ENCODE assay signal across 8 mouse cellular contexts in genomic region chr9:113742361-113742794, GRCm38 (mm10). TPM values are rescaled to one million over a fixed set of nuclear protein-coding genes. Genes with fewer than 3 reads are reported as not detected.
DNase-seq lines count a peak whose midpoint lies in the region; ATAC-seq lines count a peak whose summit lies in the region.

No protein-coding gene starts in this region.

- ATAC-seq in embryonic facial prominence, embryonic 15.5 days (ENCODE audit: insufficient number of reproducible peaks, low FRiP score, low TSS enrichment, low read depth): no peak
- no peak for ATAC-seq in hindbrain, embryonic 11.5 days (ENCODE audit: low FRiP score)

- peak overlapping the region; percentile 89; the same call in 1 of the 2 replicates for H3K27ac ChIP-seq in embryonic facial prominence, embryonic 15.5 days (replicated peaks)
- H3K27ac ChIP-seq in hindbrain, embryonic 11.5 days (ENCODE audit: low read depth, low read length): no peak overlapping the region

- peak overlapping the region; percentile 80 for H3K4me3 ChIP-seq in embryonic facial prominence, embryonic 15.5 days (replicated peaks)
- H3K4me3 ChIP-seq in hindbrain, embryonic 11.5 days (ENCODE audit: low read depth, low read length): peak overlapping the region; percentile 95
- H3K4me3 ChIP-seq in megakaryocyte, embryonic 14.5 days (replicated peaks): peak overlapping the region; percentile 97

- H3K4me2 ChIP-seq in embryonic facial prominence, embryonic 15.5 days (replicated peaks): peak overlapping the region; percentile 94
- peak overlapping the region; percentile 48 for H3K4me2 ChIP-seq in hindbrain, embryonic 11.5 days (replicated peaks; ENCODE audit: low read depth, low read length)

- H3K36me3 ChIP-seq in embryonic facial prominence, embryonic 15.5 days: no peaks in the 10 kb centered on the region
- H3K36me3 ChIP-seq in hindbrain, embryonic 11.5 days (ENCODE audit: control insufficient read depth, insufficient read depth, low read length): no peaks in the 10 kb centered on the region
- peaks cover 2% of the 10 kb centered on the region for H3K36me3 ChIP-seq in megakaryocyte, embryonic 14.5 days (replicated peaks; ENCODE audit: low read length)
- H3K36me3 ChIP-seq in splenic B cell, adult 2 months (ENCODE audit: control insufficient read depth, insufficient read depth, low read length, poor library complexity, severe bottlenecking): 0 out of 2 replicates have a peak, but pooled peaks cover 1% of the 10 kb centered on the region

- no peaks in the 10 kb centered on the region for H3K9me3 ChIP-seq in embryonic facial prominence, embryonic 15.5 days (replicated peaks)
- no peaks in the 10 kb centered on the region for H3K9me3 ChIP-seq in hindbrain, embryonic 11.5 days (ENCODE audit: control insufficient read depth, low read length)
- H3K9me3 ChIP-seq in megakaryocyte, embryonic 14.5 days: no peaks in the 10 kb centered on the region

- 1% methylated on average over 17 of the region's 17 CpGs for WGBS in embryonic facial prominence, embryonic 15.5 days
- WGBS in hindbrain, embryonic 11.5 days: 8% methylated on average over 17 of the region's 17 CpGs

- H3K9ac ChIP-seq in embryonic facial prominence, embryonic 15.5 days: peak overlapping the region; percentile 83
- H3K9ac ChIP-seq in hindbrain, embryonic 11.5 days (ENCODE audit: low read depth, low read length): peak overlapping the region; percentile 86; the same call in 1 of the 2 replicates

- peaks cover 15% of the 10 kb centered on the region for H3K4me1 ChIP-seq in embryonic facial prominence, embryonic 15.5 days
- no peaks in the 10 kb centered on the region for H3K4me1 ChIP-seq in hindbrain, embryonic 11.5 days (replicated peaks; ENCODE audit: control insufficient read depth, insufficient read depth, low read length)
- H3K4me1 ChIP-seq in megakaryocyte, embryonic 14.5 days: peaks cover 56% of the 10 kb centered on the region

- DNase-seq in adrenal gland, adult 2 months: peak; percentile 26
- DNase-seq in adrenal gland, adult 18-20 months (ENCODE audit: low spot score in 2 of 2): no peak
- DNase-seq in adrenal gland, postnatal 14 days: peak; percentile 48
- DNase-seq in hindbrain, embryonic 11.5 days (ENCODE audit: low spot score): peak; percentile 45
- DNase-seq in layer of hippocampus, postnatal 10 days (ENCODE audit: low spot score in 2 of 2): peak; percentile 14 to 35
- DNase-seq in splenic B cell, adult 2 months (ENCODE audit: low read depth, low spot score): peak; percentile 43

- no peaks in the 10 kb centered on the region for H3K27me3 ChIP-seq in embryonic facial prominence, embryonic 15.5 days
- H3K27me3 ChIP-seq in hindbrain, embryonic 11.5 days (ENCODE audit: control insufficient read depth, insufficient read depth, low read length): no peaks in the 10 kb centered on the region
- H3K27me3 ChIP-seq in megakaryocyte, embryonic 14.5 days (replicated peaks): no peaks in the 10 kb centered on the region
- no peaks in the 10 kb centered on the region for H3K27me3 ChIP-seq in splenic B cell, adult 2 months (ENCODE audit: control insufficient read depth, insufficient read depth, low read length, poor library complexity, severe bottlenecking)

RNA-seq across cellular contexts. Expression of gene Clasp2, which starts 1.1 kb away (rescaled TPM):
- 100 to 1,000 TPM; 110 to 159 TPM for total RNA-seq in adrenal gland, adult 2 months (2021)
- polyA plus RNA-seq in adrenal gland, adult 2 months (2012; rRNA removed): 14.3 and 16.0 TPM in 2 replicates
- 100 to 1,000 TPM; 147 to 243 TPM for total RNA-seq in adrenal gland, adult 18-20 months (2021)
- total RNA-seq in adrenal gland, postnatal 14 days (2021): 98.8 and 120 TPM in 2 replicates
- polyA plus RNA-seq in embryonic facial prominence, embryonic 15.5 days (2015; fragmentation: Nextera tagmentation; extraction: Ambion mirVana): 21.8 and 22.3 TPM in 2 replicates
- 53.0 and 57.9 TPM in 2 replicates for polyA plus RNA-seq in hindbrain, embryonic 11.5 days (2014; fragmentation: Nextera tagmentation; extraction: Ambion mirVana)
- 100 to 1,000 TPM; 290 to 301 TPM for total RNA-seq in layer of hippocampus, postnatal 10 days (2021)
- polyA plus RNA-seq in megakaryocyte, embryonic 14.5 days (2012; ENCODE audit: insufficient read depth, low replicate concordance): 1.4 TPM in 2 replicates

RNA-seq across cellular contexts. Expression of gene Pdcd6ip, which starts 34.3 kb away (rescaled TPM):
- 100 to 1,000 TPM; 159 to 172 TPM for total RNA-seq in adrenal gland, adult 2 months (2021)
- 336 and 349 TPM in 2 replicates for polyA plus RNA-seq in adrenal gland, adult 2 months (2012; rRNA removed)
- 100 to 1,000 TPM; 168 to 194 TPM for total RNA-seq in adrenal gland, adult 18-20 months (2021)
- 132 and 139 TPM in 2 replicates for total RNA-seq in adrenal gland, postnatal 14 days (2021)
- 73.5 and 73.9 TPM in 2 replicates for polyA plus RNA-seq in embryonic facial prominence, embryonic 15.5 days (2015; fragmentation: Nextera tagmentation; extraction: Ambion mirVana)
- 48.7 and 50.9 TPM in 2 replicates for polyA plus RNA-seq in hindbrain, embryonic 11.5 days (2014; fragmentation: Nextera tagmentation; extraction: Ambion mirVana)
- total RNA-seq in layer of hippocampus, postnatal 10 days (2021): 10 to 100 TPM; 52.0 to 57.0 TPM
- polyA plus RNA-seq in megakaryocyte, embryonic 14.5 days (2012; ENCODE audit: insufficient read depth, low replicate concordance): 335 and 525 TPM in 2 replicates

Comparison
In these comparisons a context has a peak if more than half of its experiments do, and no peak if none do; other contexts are left out.
1. DNase-seq: peak in adrenal gland, adult 2 months (single experiment), adrenal gland, postnatal 14 days (single experiment), hindbrain, embryonic 11.5 days (single experiment), layer of hippocampus, postnatal 10 days (2 of 2) and splenic B cell, adult 2 months (single experiment); none in adrenal gland, adult 18-20 months (0 of 2).
2. Peak in every context shown above with its lines, with median percentiles within 50 percentile points of each other: H3K4me3 ChIP-seq.